Mouse (Mus musculus) 3134 (cell line): ENCODE data around the gene Btbd11.

Experiments
- DNase-seq: peaks from one replicate; pipeline ENCODE4 v3.0.0-alpha.2; 2011; ENCODE audit warnings: low spot score; ENCODE audit not compliant: insufficient read length; ENCODE audit errors: extremely low read depth

The Btbd11 gene

DNA sequence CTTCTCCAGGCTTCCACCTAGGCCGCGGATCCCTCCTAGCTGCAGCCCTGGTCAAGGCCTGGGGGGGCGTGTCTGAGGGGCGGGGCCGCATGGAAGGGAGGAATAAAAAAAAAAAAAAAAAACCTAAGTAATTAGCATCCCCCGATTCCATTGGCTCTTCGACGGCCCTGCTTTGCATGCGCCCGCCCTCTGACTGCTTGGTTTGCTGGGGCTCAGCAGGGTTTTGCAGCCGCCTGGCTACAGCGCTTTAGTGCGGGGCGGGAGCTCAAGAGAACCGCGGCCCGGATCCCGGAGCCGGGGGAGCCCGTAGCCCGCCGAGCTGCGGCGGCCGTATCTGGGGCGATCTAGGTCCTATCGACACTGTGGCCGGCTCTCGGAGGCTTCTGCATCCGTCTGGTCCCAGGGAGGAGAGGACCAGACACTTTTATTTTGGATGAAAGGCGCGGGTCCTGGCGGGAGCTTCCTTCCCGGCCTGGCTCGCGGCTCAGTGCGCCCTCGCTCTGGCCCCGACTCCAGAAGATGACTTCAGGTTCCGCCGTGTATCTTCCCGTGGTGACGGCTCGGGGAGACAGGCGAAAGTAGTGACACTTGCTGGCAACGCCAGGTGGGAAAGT lies at the start of gene Btbd11:
Btbd11 (plus strand) TSS at position 210 of the 614 bp plus-strand sequence.
- DNase-seq = peak; percentile 91

DNA sequence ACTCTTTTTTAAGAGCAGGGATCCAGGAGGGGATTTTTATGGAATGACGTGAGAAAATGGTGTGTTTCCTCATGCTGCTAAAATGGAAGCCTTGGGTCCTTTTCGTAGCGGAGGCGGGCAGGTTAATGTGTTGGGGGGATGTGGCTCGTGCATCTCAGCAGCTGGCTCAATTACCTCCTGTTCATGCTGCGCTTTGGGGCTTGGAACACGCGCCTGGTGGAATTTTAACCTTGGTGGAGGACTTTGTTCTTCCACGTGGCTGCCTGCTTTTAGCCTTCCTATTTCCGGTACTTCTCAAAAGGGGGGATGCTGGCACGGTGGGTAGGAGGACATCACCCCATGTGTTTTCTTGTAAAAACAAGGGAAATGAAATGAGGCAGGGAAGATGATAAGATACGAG lies 47.9 kb upstream of the Btbd11 start:
- no peak for DNase-seq

DNA sequence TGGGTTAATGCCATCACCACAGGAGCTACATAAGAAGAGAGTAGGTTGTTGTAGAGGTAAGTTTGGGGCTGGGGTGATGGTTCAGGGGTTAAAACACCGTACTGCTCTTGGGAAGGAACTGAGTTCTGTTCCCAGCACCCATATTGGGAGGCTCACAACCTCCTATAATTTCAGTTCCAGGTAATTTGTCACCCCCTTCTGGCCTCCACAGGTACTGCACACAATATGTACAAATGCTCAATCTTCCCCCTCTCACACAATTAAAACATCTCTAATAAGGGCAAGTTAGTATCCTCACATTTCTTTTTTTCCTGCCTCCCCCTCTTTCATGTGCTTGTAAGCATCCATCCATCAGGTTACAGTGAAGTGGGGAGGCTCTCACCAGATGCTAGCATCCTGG lies 44.7 kb upstream of the Btbd11 start:
- DNase-seq = no peak

DNA sequence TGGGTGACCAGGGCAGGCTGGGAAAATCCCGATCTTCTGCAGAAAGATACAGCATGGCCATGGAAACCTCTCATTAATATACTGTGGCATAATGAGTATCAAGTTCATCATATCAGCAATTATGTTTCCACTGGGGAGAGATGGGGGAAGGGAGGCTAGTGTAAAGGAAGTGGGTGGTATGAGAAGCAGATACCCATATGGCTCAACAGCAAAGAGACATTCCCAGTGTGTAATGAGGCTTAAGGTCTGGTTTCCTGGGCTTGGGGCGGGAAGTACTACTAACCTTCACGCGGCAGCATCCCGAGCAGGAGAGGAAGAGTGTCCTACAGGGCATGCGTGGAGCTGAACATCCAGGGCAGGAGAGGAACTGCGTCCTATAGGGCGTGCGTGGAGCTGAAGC lies 39.4 kb upstream of the Btbd11 start:
- DNase-seq = no peak

DNA sequence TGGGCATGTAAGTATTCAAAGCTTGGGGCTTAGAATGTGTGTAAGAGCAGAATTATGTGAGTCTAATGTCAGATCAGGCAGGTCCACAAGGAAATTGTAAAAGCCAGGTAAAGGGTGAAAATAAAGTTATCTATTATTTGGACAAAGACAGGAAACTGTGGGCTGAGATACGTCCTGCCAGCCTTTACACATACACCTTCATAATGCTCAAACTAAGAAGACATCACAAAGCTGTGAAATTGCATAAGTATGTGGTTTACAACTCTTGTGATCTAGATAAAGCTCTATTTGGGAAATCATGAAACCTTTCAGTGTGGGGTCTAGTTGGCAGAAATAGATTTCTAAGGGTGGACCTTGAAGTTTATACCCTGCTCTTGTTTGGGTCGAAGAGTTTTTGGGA lies 34.1 kb upstream of the Btbd11 start:
- DNase-seq = no peak

DNA sequence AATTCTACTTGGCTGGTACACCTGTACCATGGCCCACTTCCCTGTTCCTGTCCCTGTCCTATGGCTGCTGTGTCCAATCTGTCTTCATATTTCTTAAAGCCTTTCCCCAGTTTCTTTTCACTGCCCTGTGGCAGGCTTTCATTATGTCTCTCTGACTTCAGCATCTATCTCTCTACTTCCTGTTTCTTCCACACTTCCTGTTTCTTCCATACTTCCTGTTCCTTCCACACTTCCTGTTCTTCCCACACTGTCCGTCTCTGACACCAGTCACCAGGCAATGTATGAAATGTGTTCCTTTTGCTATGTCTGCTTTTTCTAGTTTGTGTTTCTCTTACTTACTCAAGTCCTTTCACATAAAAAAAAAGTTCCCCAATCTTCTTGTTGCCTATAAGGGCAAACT lies 32.3 kb upstream of the Btbd11 start:
- DNase-seq = no peak

DNA sequence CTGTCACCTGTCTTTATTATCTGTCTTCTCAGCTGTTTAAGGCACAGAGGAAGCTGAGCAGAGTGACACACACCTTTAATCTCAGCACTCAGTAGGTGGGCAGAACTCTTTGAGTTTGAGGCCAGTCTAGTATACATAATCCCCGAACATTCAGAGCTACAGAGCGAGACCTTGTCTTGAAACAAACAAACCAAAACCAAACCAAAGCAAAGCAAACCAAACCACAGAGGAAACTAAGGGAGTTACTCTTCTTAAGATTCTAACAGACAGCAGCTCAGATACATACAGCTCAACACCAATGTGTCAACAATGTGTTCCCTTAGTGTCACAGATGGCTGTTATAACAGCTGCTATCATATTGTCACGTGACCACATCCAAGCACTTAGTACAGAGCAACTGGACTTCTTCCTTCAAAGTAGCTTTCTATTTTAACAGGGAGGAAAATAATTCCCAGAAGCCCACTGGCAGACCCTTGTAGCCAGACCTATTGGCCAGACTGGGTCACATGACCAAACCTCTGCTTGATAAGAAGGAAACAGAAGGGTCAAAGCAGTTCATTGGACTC lies 27.0 kb upstream of the Btbd11 start:
- DNase-seq = no peak

DNA sequence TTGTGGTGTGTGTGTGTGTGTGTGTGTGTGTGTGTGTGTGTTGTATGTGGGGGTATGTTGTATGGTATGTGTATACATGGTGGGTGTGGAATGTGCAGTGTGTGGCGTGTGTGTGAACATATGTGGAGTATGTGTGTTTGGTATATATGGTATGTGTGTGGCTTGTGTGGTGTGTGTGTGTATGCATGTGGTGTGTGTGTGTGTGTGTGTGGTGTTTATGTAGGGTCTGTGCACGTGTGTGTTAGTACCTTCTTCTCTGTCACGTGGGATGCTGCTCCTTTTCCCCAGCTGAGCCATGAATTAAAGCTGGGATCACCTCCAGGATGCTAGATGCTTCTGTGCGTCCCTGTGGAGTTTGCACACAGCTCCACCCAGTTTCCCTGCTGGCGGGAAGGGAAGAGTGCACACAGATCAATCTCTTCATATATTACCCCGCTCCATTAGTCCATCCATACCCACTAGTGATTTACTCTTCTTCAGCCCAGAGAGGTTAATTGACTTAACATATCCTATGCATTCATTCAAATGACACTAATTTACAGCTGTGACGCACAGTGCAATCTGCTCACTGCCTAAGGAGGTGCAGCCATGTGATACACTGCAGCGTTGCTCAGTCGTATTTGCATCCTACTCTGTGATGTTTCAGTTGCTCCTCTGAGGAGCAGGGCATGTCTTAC lies 23.7 kb upstream of the Btbd11 start:
- no peak for DNase-seq

DNA sequence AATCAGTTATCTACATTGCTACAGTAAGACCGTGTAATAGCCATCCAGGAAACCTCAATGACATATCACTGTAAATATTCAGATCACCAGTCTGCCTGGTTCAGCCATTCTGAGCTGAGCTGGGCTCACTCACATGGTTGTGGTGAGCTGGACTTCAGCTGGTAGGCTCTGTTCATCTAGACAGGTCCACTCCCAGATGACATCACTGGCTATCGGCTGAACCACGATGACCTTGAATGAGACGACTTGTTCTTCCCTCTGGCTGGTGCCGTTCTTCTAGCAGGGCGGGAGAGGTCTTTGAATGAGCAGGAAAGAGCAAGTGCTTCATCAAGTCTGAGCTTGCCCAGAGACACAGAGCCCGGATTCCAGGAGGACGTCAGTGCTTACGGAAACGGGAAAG lies 19.7 kb upstream of the Btbd11 start:
- no peak for DNase-seq

DNA sequence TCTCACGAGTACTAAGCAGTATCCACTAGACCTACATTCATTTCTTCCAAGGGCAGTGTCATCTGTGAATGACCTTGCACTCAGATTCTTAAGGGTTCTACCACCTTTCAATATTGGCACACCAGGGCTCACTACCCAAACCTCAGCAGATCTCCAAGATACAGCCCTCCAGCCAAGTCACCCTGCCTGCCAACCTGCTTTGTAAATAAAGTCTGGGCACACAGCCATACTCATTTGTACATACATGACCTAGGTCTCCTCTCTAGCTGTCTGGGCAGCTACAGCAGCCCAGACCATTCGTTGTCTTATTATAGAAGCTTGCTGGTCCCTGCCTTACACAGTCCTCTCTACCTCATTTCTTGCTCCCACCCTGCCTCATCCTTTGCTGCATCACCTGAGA lies 15.3 kb upstream of the Btbd11 start:
- DNase-seq = no peak

DNA sequence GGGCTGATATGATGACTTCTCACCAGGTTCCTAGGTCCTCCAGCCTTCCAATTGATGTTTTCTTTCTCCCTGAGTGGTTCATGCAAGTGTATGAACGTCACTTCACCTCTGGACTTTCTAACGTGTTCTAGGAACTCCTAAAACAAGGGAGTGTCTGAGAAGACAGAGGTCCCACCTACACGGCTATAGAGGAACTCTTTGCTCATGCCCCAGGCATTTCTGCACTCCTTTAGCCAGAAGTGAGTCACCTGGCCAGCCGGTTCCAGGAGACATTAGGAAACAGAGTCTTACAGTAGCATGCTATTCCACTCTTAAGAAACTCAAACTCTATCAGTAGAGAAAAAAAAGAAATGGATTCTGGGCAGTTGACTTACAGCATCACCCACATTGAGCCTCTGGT lies 14.5 kb upstream of the Btbd11 start:
- DNase-seq = no peak

DNA sequence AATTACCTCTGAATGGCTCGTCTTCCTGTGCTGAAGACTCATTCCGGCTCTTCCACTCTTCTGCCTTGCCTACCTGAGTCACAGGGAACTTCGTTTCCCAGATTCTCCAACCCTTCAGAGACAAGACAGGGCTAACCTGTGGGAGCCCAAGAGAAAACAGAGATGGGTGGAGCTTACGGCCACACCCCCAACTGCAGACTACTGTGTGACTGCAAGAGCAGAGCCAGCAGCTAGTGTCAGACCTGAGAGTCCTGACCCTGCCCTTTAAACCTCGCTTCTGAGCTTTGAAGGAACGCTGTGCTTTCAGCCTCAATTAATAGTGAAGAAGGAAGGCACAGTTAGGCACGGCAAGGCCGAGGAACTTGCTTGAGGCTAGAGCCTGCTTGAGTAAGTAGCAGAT lies 7.6 kb upstream of the Btbd11 start:
- DNase-seq = no peak

DNA sequence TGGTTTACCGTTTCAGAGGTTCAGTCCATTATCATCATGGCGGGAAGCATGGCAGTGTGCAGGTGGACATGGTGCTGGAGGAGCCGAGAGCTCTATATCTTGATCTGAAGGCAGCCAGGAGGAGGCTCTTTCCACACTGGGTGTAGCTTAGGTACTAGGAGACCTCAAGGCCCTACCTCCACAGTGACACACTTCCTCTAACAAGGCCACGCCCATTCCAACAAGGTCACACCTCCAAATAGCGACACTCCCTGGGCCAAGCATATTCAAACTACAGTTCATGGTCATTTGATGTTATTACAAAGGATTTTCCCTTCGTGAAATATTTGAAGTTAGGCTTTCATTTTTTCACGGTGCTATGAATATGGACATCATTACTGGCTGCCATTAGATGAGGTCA lies 3.6 kb upstream of the Btbd11 start:
- DNase-seq = no peak

DNA sequence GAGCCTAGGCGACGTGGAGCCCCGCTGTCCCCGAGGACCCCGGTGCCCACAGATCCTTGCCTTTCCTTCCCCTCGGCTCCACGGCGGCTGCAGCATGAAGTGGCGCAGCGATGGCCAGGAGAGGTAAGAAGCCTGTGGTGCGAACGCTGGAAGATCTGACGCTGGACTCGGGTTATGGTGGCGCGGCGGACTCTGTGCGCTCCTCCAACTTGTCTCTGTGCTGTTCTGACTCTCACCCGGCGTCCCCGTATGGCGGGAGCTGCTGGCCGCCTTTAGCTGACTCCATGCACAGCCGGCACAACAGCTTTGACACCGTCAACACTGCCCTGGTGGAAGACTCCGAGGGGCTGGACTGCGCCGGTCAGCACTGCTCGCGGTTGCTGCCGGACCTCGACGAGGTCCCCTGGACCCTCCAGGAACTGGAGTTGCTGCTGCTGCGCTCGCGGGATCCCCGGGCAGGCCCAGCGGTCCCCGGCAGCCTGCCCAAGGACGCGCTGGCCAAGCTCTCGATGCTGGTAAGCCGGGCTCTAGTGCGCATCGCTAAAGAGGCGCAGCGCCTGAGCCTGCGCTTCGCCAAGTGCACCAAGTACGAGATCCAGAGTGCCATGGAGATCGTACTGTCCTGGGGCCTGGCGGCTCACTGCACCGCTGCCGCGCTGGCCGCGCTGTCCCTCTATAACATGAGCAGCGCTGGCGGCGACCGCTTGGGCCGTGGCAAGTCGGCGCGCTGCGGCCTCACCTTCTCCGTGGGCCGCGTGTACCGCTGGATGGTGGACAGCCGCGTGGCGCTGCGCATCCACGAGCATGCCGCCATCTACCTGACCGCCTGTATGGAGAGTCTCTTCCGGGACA lies 831 bp downstream of the Btbd11 start:
- peak; percentile 76 for DNase-seq

DNA sequence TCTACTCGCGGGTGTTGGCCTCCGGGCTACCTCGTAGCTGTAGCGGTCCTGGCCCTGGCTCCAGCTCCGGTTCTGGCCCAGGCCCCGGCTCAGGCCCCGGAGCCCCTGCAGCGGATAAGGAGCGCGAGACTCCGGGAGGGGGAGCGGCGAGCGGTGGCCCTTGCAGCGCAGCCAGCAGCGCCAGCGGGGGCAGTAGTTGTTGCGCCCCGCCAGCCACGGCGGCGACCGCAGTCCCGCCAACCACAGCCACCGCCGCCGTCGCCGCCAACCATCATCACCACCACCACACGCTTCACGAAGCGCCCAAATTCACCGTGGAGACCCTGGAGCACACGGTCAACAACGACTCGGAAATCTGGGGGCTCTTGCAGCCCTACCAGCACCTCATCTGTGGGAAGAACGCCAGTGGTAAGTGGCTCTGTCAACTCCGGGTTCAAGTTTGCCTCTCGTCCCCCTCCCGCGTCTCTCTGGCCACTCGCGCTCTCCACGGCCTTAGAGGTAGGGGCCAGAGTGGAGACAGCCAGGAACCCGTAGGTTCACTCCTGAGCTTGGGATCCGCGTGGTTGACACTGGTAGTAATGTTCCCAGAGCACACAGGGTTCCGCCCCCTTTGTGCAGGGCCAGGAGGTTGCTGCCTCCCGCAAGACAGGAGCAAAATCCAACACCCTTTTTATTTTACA lies 1.6 kb downstream of the Btbd11 start:
- DNase-seq = peak; percentile 65

DNA sequence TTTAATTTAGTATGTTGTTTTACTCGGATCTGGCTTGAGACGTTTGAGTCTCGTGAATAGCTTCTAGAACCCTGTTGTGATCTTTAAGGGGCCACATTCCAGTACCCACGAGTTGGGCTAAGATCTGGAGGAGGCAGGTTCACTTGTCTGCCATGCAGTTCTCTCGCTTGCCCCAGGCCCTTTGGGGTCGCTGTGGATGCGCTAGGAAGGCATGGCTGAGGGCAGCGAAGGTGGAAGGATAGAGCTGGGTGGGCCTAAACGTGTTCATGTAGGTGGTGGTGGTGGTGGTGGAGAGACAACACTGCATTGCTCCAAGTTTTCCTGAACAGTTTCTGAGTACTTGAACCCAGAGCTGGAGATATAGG lies 2.1 kb downstream of the Btbd11 start:
- peak; percentile 65 for DNase-seq

DNA sequence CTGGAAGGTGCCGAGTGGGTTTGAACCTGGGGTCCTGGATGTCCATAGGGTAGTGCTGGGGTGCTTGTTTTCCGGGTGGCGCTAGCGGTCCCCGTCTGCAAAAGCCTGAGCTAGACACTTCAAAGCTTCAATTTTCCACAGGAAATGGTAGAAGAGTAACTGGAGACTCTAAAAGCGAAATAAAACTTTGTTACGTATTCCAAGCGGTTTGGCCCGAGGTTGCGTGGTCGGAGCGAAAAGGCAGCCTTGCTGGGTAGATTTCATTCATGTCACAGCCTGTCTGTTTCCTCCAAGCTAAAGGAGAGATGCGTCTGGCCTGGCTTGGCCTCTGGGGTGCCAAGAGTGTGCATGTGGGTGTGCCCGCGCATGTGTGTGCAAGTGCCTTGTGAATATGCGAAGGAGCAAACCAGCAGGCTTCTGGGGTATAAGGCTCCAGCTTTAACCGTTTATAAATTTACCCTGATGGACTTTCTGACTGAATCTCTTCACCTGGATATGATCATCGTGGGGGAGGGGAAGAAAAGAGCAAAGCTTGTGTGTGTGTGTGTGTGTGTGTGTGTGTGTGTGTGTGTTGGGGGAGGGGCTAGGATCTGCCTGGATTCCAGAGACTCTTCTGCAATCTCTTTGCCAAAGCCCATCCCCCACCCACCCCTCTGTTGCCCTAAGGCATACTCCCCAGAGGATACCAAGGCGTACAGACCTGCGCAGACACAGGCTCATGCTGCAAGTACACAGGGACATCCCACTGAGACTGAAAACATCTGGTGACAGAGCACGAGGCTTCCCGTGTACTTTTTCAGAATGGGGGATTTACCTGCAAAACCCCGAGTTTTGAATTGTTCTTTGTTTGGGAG lies 2.9 kb downstream of the Btbd11 start:
- DNase-seq = peak; percentile 50

DNA sequence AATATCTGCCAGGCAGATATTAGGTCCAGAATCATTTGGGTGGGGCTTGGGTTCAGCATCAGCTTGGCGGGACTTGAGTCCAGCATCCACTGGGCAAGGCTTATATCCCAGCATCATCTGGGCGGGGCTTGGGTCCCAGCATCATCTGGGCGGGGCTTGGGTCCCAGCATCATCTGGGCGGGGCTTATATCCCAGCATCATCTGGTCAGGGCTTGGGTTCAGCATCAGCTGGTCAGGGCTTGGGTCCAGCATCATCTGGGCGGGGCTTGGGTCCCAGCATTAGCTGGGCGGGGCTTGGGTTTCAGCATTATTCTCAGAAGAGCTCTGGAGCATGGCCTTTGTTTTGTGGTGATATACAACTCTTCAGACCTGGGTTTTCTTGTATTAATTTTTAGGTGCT lies 6.4 kb downstream of the Btbd11 start:
- no peak for DNase-seq

DNA sequence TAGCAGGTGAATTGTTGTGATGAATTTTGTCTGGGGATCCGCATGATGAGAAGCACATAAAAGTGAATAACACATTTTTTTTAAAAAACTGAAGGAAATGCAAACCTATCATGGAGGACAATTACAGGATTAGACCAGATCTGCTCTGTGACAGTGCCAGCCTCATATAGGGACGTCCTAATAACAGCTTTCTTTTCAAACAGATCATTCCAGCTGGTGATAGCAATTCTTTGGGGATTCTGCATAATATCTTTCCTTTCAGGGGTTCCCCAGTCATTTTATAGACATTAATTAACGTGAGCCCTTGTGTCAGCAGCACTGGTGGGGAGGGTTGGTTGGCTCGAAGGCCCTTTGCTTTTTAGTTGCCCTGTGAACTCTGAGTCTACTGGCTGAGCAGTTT lies 7.9 kb downstream of the Btbd11 start:
- DNase-seq = no peak

DNA sequence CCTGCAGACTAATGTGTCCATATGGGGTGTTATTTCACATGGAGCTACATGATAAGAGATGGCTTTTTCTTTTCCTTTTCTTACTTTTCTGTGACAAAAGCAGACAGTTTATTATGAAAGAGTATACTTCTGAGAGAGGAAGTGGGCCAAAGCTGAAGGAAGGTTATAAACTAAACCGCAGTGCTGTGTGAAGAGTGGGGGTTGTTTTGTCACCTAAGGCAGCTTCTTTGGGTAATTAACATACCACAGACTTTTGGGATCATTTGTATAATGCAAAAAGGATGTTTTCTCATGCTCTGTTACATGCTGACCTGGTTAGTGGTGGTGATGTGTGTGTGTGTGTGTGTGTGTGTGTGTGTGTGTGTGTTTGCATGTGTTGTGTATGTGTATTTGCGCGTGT lies 24.5 kb downstream of the Btbd11 start:
- no peak for DNase-seq
